Mouse (Mus musculus): Measurements from ENCODE around the gene Rpl13a.

GRCm38 (mm10) chr7:45091001-45091990 is 37.3 kb downstream of the Rpl13a start:
- TF ChIP-seq POLR2A (IDR thresholded peaks at IDR 0.05; ENCODE audit: borderline replicate concordance, extremely low read depth, insufficient read depth, insufficient read length, poor library complexity, severe bottlenecking), result no peak
- no peak for TF ChIP-seq CTCF (IDR thresholded peaks at IDR 0.05; ENCODE audit: borderline replicate concordance, extremely low read depth, insufficient read depth, insufficient read length)
